Comparison of ENCODE assay signal across 18 mouse cellular contexts in genomic region chr16:21492894-21493293, GRCm38 (mm10).
DNase-seq lines count a peak whose midpoint lies in the region; ATAC-seq and TF ChIP-seq lines count a peak whose summit lies in the region.
"Had no signal": no experiment of that assay in that cellular context is flagged by ENCODE, and none has a peak within 500 bp of the region (broad histone marks: within the 10 kb centered on the region; RNA-seq: fewer than 3 reads in every experiment).

No protein-coding gene starts in this region.

- H3K4me2 ChIP-seq in hindbrain, embryonic 12.5 days (replicated peaks) = no peak overlapping the region
- H3K4me2 ChIP-seq in hindbrain, embryonic 11.5 days (replicated peaks; ENCODE audit: low read depth, low read length) = no peak overlapping the region
- H3K4me2 ChIP-seq in midbrain, embryonic 15.5 days = no peak overlapping the region
- H3K4me2 ChIP-seq in intestine, postnatal 0 days (replicated peaks; ENCODE audit: low read depth) = no peak overlapping the region
- H3K4me2 ChIP-seq: limb, embryonic 13.5 days had no signal

- WGBS in hindbrain, embryonic 12.5 days = 38% methylated on average over 2 of the region's 2 CpGs
- 58% methylated on average over 2 of the region's 2 CpGs for WGBS in hindbrain, embryonic 11.5 days
- 17% methylated on average over 2 of the region's 2 CpGs for WGBS in midbrain, embryonic 15.5 days
- WGBS in intestine, postnatal 0 days = 82% methylated on average over 2 of the region's 2 CpGs

- ATAC-seq in hindbrain, embryonic 12.5 days (ENCODE audit: low FRiP score) = peak; percentile 67; the same call in 1 of the 2 replicates
- ATAC-seq in hindbrain, embryonic 11.5 days (ENCODE audit: low FRiP score) = no peak
- 0 out of 2 replicates have a peak, but pooled peaks have one; percentile 56 for ATAC-seq in midbrain, embryonic 15.5 days (replicated peaks)
- ATAC-seq in intestine, postnatal 0 days = no peak
- ATAC-seq: forebrain, postnatal 0 days; intestine, embryonic 16.5 days had no signal

- DNase-seq in hindbrain, embryonic 11.5 days (ENCODE audit: low spot score) = no peak
- peak; percentile 4 to 9 for DNase-seq in spleen, postnatal 36 days (ENCODE audit: low spot score in 2 of 2)
- no peak for DNase-seq in spleen, postnatal 10 days (ENCODE audit: low spot score in 2 of 2)
- DNase-seq in urinary bladder, postnatal 4 days (ENCODE audit: low spot score in 2 of 2) = no peak
- DNase-seq in heart, postnatal 14 days = no peak
- DNase-seq: adrenal gland, adult 2 months; cerebellum, adult 11-12 months; forebrain, postnatal 0 days; heart, postnatal 10 days; lung, adult 18-20 months; lung, postnatal 36 days had no signal

- peak overlapping the region; percentile 62 for H3K27ac ChIP-seq in hindbrain, embryonic 12.5 days
- no peak overlapping the region for H3K27ac ChIP-seq in hindbrain, embryonic 11.5 days (ENCODE audit: low read depth, low read length)
- peak overlapping the region; percentile 43; the same call in 1 of the 2 replicates for H3K27ac ChIP-seq in midbrain, embryonic 15.5 days
- H3K27ac ChIP-seq in intestine, postnatal 0 days (ENCODE audit: low read depth, low read length) = no peak overlapping the region
- H3K27ac ChIP-seq: layer of hippocampus, adult 2 months; left cerebral cortex, adult 2 months; limb, embryonic 13.5 days had no signal

- H3K9ac ChIP-seq in hindbrain, embryonic 12.5 days = no peak overlapping the region
- no peak overlapping the region for H3K9ac ChIP-seq in hindbrain, embryonic 11.5 days (ENCODE audit: low read depth, low read length)
- H3K9ac ChIP-seq in midbrain, embryonic 15.5 days = no peak overlapping the region
- H3K9ac ChIP-seq in intestine, postnatal 0 days (ENCODE audit: low read depth, low read length) = no peak overlapping the region
- H3K9ac ChIP-seq: forebrain, postnatal 0 days; limb, embryonic 13.5 days had no signal

- peaks cover 12% of the 10 kb centered on the region; the same call in 1 of the 2 replicates for H3K36me3 ChIP-seq in hindbrain, embryonic 12.5 days
- H3K36me3 ChIP-seq in hindbrain, embryonic 11.5 days (ENCODE audit: control insufficient read depth, insufficient read depth, low read length) = no peaks in the 10 kb centered on the region
- H3K36me3 ChIP-seq in midbrain, embryonic 15.5 days (replicated peaks) = 0 out of 2 replicates have a peak, but pooled peaks cover 3% of the 10 kb centered on the region
- peaks cover 10% of the 10 kb centered on the region; the same call in 1 of the 2 replicates for H3K36me3 ChIP-seq in intestine, postnatal 0 days (ENCODE audit: control insufficient read depth, insufficient read depth)

- TF ChIP-seq CTCF in intestine, postnatal 0 days (IDR thresholded peaks at IDR 0.05; ENCODE audit: low read depth) = no peak

- peaks cover 10% of the 10 kb centered on the region for H3K4me1 ChIP-seq in hindbrain, embryonic 12.5 days
- no peaks in the 10 kb centered on the region for H3K4me1 ChIP-seq in hindbrain, embryonic 11.5 days (replicated peaks; ENCODE audit: control insufficient read depth, insufficient read depth, low read length)
- peaks cover 9% of the 10 kb centered on the region for H3K4me1 ChIP-seq in midbrain, embryonic 15.5 days
- no peaks in the 10 kb centered on the region for H3K4me1 ChIP-seq in intestine, postnatal 0 days (replicated peaks; ENCODE audit: control insufficient read depth, insufficient read depth, low read length)

- no peaks in the 10 kb centered on the region for H3K9me3 ChIP-seq in hindbrain, embryonic 12.5 days (replicated peaks)
- H3K9me3 ChIP-seq in hindbrain, embryonic 11.5 days (ENCODE audit: control insufficient read depth, low read length) = no peaks in the 10 kb centered on the region
- H3K9me3 ChIP-seq in midbrain, embryonic 15.5 days = no peaks in the 10 kb centered on the region
- H3K9me3 ChIP-seq in intestine, postnatal 0 days (ENCODE audit: control insufficient read depth) = no peaks in the 10 kb centered on the region
- H3K9me3 ChIP-seq: limb, embryonic 13.5 days had no signal

- no peaks in the 10 kb centered on the region for H3K27me3 ChIP-seq in hindbrain, embryonic 12.5 days
- no peaks in the 10 kb centered on the region for H3K27me3 ChIP-seq in hindbrain, embryonic 11.5 days (ENCODE audit: control insufficient read depth, insufficient read depth, low read length)
- no peaks in the 10 kb centered on the region for H3K27me3 ChIP-seq in midbrain, embryonic 15.5 days (replicated peaks)
- H3K27me3 ChIP-seq in intestine, postnatal 0 days (replicated peaks; ENCODE audit: control insufficient read depth, insufficient read depth, low read length) = no peaks in the 10 kb centered on the region
- H3K27me3 ChIP-seq: limb, embryonic 13.5 days had no signal

- H3K4me3 ChIP-seq in hindbrain, embryonic 12.5 days = no peak overlapping the region
- no peak overlapping the region for H3K4me3 ChIP-seq in hindbrain, embryonic 11.5 days (ENCODE audit: low read depth, low read length)
- no peak overlapping the region for H3K4me3 ChIP-seq in midbrain, embryonic 15.5 days
- no peak overlapping the region for H3K4me3 ChIP-seq in intestine, postnatal 0 days (ENCODE audit: low read depth, low read length)
- H3K4me3 ChIP-seq: layer of hippocampus, adult 2 months; left cerebral cortex, adult 2 months; limb, embryonic 13.5 days had no signal

- intact Hi-C loops in heart, postnatal 14 days (cut with DNase I) = loop anchor here (5.0 kb wide), 1 partner anchor 119 kb away; no protein-coding TSS in a partner anchor

Comparison
In these comparisons a context has a peak if more than half of its experiments do, and no peak if none do; other contexts are left out.
1. ATAC-seq: peak in hindbrain, embryonic 12.5 days (single experiment) and midbrain, embryonic 15.5 days (single experiment); none in hindbrain, embryonic 11.5 days (single experiment) and intestine, postnatal 0 days (single experiment).
2. H3K27ac ChIP-seq: peak in hindbrain, embryonic 12.5 days (single experiment) and midbrain, embryonic 15.5 days (single experiment); none in hindbrain, embryonic 11.5 days (single experiment) and intestine, postnatal 0 days (single experiment).
3. DNase-seq: peak in spleen, postnatal 36 days (2 of 2); none in hindbrain, embryonic 11.5 days (single experiment), spleen, postnatal 10 days (0 of 2), urinary bladder, postnatal 4 days (0 of 2) and heart, postnatal 14 days (0 of 2).